Mouse (Mus musculus) natural killer cell, adult 2 months (primary cell): Measurements from ENCODE around the gene Adgrg5.

Experiments
- DNase-seq, 2 experiments: peaks; one replicate each; pipeline ENCODE4 v3.0.0; 2022; ENCODE audit warnings: low spot score in 2 of 2

Gene Adgrg5

DNA sequence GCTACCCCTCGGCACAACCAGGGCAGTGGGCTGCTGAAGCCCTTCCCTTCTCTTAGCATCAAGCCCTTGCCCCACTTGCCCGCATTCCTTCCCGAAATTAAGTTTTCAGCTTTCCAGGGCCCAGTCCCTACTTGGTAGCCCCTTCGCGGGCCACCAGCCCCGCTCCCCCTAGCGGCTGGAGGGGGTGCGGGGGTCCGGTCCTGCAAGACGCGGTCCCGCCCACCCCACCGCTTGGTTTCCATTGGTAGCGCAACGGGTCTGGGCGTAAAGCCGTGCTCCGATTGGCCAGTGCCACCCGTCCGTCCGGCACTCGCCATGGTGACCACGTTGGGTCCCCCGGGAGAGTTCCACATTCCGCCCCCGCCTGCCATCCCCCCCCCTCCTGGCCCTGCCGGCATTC, 6.1 kb upstream of the Adgrg5 start:
- peak; percentile 87 to 88 for DNase-seq

- no peak for DNase-seq
Measured at GRCm38 (mm10) chr8:94917851-94918495, 5.5 kb upstream of the Adgrg5 start, which contains the start of gene Ccdc102a. TSS of gene Ccdc102a (minus strand) at chr8:94918098.

DNA sequence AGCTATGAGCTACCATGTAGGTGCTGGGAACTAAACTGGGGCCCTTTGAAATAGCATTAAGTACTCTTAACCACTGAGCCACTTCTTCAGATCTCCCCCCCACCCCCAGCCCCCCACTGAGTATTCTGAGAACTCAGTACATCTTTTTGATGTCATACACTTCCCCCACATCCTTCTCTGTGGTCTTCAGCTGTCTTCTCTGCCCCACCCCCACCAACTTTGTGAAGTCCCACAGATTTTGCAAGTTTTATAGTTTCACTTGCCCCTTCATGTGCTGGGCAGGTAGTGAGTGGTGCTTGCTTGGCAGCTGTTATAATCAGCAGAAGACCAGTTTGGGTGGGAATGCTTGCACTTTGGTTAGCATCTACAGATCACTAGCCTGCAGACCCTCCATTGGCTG, 4.2 kb upstream of the Adgrg5 start:
- DNase-seq: peak; percentile 37 to 49

DNA sequence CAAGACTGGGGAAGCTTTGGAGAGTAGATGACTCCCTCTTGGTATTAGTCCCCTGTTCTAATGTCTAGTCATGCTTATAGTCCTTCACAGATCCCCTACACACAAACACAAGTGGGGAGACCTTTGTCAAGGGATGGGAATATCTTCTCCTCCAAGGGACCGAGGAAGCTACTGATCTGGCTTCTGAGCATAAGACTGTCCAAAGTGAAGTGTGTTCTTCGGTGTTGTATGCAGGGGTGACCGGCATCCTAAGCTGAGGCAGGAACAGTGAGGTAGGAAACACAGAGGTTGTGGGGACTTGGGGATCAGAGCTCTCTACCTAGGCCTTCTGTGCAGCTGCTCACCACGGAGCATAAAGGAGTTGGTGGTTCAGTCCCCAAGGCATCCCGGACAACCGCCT, 1.3 kb upstream of the Adgrg5 start:
- DNase-seq: no peak

DNA sequence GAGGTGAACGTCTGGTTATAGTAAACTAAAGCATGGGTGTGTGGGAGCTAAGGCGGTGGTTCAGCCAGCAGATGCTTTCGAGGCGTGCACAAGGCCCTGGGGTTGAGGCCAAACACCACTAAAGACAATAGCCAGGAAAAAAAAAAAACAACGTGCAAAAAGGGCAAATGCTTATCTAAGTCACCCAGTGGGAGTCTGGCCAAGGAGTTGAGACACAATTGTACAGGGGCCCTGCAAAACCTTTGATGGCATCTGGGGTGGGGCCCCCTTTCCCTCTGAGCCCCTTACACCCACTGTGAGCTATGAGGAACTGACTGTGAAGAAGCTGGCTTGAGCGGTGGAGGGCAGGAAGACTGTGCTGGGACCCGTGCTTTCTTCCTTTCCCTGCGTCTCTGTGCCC, 892 bp upstream of the Adgrg5 start:
- DNase-seq: no peak

DNA sequence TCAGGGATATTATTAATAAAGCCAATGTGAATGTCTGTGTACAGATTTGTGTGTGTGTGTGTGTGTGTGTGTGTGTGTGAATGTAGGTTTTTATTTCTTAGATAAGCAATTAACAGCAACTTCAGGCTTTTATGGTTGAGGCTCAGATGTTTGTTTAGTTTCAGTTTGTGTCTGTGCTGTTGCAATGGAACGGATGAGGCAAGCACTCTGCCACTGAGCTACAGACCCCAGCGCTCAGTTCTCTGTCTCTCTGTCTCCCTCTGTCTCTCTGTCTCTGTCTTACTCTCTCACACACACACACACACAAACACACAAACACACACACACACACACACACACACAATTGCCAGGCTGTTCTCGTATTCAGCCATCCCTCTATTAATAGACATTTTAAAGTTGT, 4.7 kb downstream of the Adgrg5 start:
- DNase-seq: no peak

DNA sequence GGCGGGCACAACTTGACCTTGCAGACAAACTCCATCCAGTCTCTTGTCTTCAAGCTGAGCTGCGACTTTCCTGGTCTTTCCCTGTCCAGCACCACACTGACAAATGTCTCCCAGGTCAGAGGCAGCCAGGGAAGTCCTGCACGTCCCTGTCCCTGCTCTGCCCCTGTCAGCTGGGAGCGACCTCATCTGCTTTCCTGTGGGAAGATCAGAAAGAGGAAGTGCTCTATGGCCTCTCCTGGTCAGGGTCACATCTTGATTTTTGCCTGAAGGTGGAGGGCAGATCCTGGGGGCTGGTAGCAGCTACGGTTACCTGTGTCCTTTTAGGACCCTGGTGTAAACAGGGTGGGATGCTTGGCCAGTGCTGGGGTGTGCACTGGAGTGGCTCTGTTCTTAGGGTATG, 10.4 kb downstream of the Adgrg5 start:
- no peak for DNase-seq

GRCm38 (mm10) chr8:94935172-94935571, 11.7 kb downstream of the Adgrg5 start:
- no peak for DNase-seq

DNA sequence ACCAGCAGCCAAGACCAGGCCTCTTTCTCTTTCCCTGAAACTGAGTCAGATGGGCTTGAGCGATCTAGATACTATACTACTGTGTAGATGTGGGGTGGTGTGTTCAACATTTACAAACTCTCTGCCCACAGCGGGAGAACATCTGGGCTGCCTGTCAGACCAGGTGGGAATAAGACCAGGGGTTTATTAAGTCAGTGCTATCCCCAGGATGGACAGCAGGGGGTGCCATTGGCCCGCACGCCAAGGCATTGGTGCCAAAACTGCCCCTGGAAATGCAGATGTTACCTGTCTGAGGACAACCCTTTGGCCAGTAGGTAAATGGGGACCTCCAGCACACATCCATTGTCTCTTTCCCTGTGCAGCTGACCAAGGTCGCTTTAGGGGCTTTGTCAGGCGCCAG, 19.1 kb downstream of the Adgrg5 start:
- DNase-seq: peak; percentile 54 to 74

GRCm38 (mm10) chr8:94945185-94945584, 21.7 kb downstream of the Adgrg5 start:
- no peak for DNase-seq

DNA sequence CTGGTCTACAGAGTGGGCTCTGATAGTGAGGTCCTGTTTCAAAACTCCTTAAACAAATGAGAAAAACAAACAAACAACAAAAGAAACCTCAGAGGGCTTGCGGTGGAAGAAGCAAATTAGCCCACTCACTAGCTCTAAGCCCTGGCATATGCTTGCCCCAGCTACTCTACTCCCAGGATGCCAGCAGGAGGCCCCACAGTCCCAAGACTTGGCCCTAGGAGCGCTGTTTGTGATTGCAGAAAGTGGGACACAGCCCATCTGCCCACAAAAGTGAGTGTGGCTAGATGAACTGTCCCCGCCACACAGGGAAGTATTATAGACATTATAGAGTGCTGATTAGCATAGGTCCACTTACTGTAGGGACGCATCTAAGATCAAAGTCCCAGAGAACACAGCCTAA, 24.9 kb downstream of the Adgrg5 start:
- DNase-seq: no peak

DNA sequence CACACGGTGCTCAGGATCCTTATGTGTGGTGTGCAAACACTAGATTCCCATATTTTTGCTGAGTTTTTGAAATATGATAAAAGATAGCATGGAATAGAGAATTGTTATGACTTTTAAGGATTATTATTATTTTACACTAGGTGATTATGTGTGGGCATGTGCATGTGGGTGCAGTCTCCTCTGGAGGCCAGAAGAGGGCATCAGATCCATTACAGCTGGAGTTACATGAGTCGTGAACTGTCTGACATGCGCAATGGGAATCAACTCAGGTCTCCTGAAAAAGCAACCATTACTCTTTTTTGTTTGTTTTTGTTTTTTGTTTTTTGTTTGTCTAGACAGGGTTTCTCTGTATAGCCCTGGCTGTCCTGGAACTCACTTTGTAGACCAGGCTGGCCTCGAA, 25.5 kb downstream of the Adgrg5 start:
- no peak for DNase-seq

DNA sequence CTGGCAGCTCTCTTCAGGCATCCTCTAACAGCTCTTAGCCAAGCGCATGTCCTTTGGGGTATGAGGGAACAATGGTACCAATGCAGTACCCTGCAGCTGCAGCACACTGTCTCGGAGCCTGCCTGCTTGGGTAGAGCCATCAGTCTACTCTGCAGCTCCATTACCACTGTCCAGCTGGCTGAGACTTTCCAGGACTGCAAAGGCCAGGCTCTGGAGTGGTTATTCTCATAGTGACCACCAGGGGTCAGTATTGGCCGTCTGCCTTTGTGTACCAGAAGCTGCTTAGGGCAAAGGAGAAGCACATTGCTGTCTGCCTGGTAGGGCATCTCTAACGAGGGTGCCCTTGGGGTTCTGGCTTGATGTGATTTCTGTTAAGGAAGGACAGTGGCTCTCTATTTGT, 26.6 kb downstream of the Adgrg5 start:
- peak; percentile 54 to 67 for DNase-seq

- DNase-seq: no peak
Measured at GRCm38 (mm10) chr8:94950458-94950857, 27.0 kb downstream of the Adgrg5 start.

- no peak for DNase-seq
Measured at GRCm38 (mm10) chr8:94952086-94952485, 28.6 kb downstream of the Adgrg5 start.

DNA sequence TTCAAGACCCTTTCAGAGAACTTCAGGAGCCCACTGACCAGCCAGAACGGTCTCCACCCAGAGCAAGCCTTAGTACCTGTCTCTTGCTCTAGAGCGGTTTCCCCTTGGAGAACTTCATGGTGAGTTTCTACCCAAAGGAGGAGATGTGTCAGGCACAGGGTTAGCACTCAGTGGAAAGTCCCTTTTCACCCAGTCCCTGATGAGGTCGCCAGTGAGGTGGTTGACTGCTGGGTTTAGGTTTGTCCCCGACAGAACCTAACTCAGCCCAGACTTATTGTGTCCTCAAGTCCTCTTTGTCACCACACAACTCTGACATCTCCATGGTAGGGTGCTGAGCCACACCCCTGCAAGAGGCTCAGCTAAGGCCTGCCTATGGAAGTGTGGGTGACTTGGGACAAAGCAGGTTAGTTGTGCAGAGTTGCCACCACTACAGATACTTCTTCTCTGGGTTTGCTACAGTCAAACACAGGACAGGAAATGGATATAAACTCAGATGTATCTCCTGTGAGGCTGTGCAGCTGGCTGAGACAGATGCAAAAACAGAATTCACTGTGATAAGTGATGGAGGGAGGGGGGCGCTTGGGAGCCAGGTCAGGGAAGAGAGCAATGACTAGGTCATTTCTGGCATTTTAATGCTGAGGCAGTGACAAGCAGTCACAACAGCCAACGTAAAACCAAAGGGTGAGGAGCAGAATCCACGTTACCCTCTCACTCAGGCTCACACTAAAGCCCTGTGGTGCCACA, 30.3 kb downstream of the Adgrg5 start:
- peak; percentile 31 to 41 for DNase-seq

- DNase-seq: peak in 1 of 2 experiments; percentile 36
Measured at GRCm38 (mm10) chr8:94954368-94954737, 30.9 kb downstream of the Adgrg5 start.

DNA sequence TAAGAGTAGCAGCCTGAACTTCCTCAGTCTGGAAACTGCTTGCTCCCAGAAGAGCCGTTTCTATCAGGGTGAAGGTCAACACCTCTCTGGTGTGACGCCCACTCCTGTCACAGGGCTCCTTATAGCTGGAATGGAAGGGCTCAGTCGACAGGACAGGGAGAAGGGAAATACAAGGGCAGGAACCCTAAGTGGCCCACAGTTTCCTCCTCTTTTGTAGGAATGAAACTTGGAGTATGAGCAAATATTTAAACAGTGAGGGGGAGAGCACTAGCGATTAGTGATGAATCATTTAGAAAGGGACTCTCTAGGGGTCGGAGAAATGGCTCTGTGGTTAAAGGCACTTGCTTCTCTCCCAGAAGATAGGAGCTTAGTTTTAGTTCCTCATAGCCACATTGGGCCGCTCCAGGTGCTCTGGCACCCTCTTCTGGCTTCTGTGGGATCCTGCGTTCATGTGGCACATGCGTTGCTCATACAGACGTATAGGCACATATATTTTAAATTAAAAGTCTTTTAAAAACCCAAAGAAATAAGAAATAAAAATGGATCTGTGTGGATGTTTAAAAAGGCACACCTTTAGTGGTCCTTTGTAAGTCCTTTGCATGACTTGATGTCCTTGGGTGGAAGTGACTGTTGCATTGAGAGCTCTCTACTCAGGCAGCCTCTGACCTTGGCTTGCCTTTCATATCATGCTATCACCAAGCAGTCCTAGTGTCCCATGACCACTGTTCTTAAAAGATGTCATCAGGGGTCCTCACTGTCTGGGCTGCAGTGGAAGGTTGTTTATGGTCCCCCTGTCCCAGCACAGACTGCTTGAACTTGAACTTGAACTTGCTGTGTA, 31.6 kb downstream of the Adgrg5 start:
- peak; percentile 36 to 65 for DNase-seq

DNA sequence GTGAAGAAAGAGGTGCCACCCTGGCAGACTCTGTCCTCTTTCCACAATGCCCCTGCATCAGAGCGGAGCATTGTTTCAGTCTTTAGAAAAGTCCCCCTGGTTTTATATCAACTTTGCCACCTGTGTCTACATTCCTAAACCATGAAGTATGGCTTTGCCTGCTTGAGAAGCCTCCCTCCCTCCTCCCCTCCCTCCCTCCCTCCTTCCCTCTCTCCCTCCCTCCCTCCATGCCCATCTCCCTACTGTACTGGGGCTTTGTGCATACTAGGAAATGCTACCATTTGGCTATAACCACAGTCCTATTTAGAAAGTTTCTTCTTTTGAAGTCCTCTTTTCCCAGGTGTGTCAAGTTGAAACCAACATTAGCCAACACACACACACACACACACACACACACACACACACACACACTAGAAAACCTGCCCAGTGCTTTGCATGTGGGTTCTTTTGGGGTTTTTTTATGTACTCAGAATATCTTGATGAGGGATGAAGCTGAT, 32.6 kb downstream of the Adgrg5 start:
- DNase-seq: no peak

DNA sequence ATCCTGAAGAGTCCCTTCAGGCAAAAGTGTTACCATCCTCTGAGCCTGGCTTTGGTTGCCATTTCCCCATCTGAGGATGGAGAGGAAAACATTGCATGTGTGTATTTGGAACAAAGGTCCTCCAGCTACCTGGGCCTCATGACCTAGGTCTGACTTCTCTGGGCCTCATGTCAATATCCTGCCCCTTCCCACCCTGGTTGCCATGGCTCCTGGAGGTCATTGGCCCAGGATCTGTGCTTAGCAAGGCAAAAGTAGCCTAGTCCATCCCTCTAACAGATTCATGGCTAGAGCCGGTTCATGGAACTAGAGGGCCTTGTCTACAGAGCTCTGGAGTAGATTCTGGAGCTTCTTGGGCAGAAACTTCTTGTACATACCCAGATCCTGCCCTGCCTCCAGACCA, 38.7 kb downstream of the Adgrg5 start:
- no peak for DNase-seq

DNA sequence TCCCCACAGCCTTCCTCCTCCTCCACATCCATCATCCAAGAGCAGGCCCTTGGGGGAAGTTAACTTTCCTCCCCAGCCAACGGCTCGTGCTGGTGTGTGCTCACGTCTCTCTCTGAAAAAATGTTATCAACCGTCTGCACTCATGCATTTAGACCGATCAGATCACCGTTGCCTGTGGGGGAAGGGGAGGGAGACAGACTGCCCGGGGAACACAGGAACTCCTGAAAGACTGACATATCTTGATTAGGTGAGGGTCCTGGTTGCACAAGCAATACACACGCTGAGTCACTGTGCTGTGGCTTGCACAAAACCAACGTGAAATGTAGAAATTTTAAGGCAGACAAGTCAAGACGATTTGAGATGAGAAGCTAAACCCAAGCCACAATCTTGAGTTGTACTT, 41.3 kb downstream of the Adgrg5 start:
- DNase-seq: no peak

- peak; percentile 38 to 61 for DNase-seq
Measured at GRCm38 (mm10) chr8:94966578-94966977, 43.1 kb downstream of the Adgrg5 start.
